Mouse (Mus musculus): ENCODE measurements around the gene Gpr137b. TPM values are rescaled to one million over a fixed set of nuclear protein-coding genes. Genes with fewer than 3 reads are reported as not detected.
A peak's percentile ranks its signal among the peaks of the same experiment; 100 is the strongest.
"Not testable (repeated sequence)": the region's sequence is repeated elsewhere in the genome, so short reads cannot be mapped to it uniquely, and the experiment has no call there.

Gene Gpr137b
- total RNA-seq, 2 experiments from 2014 or later = 24.5 to 25.7 TPM

DNA sequence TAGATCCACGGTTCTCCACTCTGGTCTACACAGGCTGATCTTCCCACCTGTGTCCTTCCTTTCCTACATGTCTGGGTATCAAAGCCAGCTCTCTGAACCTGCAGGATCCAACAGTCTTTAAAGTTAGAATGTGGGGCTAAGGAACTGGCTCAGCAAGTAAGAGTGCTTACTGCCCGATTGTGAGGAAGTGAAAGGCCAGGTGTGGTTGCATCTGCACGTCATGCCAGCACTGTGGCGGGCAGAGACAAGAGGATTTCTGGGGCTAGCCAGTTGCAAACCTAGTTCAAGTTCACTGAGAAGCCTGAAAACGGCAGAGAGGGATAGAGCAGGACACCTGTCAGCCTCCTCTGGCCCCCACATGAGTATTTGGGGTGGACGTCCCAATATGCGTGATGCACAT lies 22.4 kb downstream of the Gpr137b start:
- not testable (repeated sequence) for DNase-seq (ENCODE audit: low spot score in 2 of 2)

DNA sequence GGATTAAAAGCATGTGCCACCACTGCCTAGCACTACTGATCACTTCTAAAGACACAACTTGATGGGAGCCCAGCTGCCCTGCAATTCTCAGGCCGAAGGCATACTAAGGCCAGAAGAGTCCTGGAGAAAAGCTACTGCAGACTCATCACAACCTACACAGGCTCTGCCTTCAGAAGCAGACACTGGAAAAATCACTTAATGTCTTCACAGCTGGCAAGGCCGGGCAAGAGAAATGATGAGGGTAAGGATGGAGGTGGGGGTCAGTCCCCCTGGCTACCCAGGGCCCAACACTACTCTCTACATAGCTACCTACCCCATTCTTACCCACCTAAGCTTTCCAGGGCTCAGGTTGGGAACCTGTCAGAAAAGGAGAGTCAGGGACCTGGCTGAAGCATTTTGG lies 27.4 kb downstream of the Gpr137b start:
- not testable (repeated sequence) for DNase-seq (ENCODE audit: low spot score in 2 of 2)

DNA sequence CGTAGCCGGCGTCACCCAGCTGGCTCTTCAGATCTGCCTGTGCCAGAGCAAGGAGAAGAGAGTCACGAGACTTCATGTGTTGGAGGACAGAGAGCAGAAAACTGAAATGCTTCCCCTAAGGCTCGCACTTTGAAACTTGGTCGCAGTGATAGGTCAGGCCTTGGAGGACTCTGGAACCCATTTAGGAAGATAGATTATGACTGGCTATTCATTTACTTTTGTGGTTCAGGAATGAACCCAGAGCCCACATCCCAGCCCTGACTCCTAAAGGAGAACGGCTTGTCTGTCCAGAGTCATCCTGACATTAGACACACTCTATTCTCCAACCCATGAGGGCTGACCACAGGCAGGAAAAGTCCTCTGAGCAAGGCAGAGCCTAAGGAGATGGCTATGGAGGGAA lies 30.3 kb downstream of the Gpr137b start:
- not testable (repeated sequence) for DNase-seq (ENCODE audit: low spot score in 2 of 2)

DNA sequence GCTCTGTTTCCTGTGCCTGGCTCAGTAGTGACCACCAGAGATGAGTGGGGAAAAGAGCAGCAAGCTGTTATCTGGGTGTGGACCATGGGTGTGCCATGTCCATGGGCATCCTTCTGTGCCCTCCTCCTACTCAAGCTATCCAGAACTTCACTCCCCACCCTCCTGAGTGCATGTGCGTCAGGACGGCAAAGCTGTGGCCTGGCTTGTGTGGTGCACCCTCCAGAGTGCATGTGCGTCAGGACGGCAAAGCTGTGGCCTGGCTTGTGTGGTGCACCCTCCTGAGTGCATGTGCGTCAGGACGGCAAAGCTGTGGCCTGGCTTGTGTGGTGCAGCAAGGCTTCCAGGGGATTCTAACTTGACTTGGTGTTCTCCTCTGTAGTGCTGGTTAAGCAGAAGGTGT lies 31.6 kb downstream of the Gpr137b start:
- DNase-seq (ENCODE audit: low spot score in 2 of 2) = not testable (repeated sequence)

DNA sequence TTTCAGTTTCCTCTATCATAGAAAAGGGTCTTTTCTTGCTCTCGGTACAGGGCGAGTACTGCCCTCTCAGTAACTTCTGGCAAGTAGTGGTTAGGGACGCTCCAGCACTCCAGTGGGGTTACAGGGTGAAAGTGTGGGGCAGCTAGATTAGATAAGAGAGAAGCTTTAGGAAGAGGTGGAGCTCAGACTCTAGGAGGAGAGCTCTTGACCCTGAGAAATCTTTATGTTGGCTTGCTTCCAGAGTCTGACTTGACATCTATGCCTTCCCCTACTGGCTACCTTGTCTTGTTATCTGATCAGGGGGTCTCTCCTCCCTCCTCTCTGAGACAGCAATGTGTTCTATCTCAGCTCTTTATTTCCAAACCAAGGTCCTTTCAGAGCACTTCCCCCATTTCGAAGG lies 33.8 kb downstream of the Gpr137b start:
- DNase-seq (ENCODE audit: low spot score in 2 of 2) = not testable (repeated sequence)

DNA sequence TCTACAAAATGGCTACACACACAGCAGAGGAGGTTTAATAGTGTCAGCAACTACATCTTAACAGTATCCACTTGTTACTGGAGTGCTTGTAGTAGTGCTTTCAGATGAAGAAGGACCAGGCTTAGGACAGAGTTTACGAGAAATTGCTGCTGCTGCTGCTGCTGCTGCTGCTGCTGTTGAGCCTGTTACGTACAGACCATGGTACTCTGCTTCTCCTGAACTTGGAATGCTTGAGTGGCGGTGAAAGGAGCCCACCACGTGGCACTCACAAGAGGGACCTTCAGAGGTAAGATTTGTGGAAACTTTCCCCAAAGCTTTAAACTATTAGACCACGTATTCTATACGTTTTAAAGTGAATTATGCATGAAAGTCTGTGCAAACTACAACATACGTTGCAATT lies 35.2 kb downstream of the Gpr137b start:
- DNase-seq (ENCODE audit: low spot score in 2 of 2) = not testable (repeated sequence)

DNA sequence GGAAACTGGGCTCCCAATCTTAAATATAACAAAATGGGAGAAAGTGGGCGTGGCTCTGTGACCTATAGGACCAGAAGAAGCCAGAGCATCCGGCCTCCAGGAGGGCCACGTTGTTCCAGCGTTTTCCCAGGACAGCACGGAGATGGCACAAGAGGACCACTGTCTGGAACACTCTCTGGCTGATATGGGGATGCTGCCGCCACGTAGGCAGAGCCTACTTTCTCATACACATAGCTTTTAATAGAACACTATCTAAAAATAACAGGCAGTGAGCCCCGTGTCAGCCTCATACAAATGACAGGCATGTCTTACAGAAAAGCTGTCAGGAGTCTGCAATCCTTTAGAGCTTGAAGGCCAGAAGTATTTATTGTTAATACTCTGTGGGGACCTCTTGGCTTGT lies 35.7 kb downstream of the Gpr137b start:
- not testable (repeated sequence) for DNase-seq (ENCODE audit: low spot score in 2 of 2)

DNA sequence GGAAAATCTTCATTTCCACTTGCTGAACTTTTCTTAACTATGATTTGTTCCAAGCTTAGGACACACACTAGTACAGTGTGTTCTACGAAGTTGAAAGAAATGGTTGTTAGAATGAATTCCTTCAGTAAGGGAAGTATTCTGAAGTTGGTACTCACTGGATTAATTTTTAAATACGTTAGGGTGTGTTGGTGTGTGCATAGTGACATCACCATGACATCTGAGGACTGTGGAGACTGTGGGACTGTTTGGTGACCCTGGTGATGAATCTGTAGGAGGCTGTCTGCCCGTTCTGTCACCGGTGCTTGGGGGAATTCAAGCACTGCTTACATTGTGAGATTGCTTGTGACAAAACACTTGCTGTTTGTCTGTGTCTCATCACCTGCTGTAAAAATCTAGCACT lies 41.7 kb downstream of the Gpr137b start:
- DNase-seq (ENCODE audit: low spot score in 2 of 2) = not testable (repeated sequence)

DNA sequence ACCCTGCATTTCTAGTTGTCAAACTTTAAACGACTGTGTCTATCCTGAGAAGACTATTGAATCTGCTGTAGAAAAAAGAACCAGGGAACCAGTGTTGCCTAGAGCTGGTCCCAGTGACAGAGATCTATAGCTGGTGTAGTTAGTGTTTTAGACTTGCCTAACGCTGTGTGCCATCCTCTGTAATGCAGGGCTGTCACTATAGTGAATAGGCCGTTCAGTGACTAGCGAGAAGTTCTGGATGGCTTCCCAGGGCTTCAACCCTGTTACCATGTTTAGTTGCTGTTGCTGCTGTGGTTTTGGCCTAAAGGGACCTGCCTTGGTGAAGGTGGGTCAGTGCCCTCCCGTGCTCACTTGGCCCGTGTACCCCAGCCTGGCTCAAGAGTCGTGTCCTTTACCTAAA lies 43.1 kb downstream of the Gpr137b start:
- DNase-seq (ENCODE audit: low spot score in 2 of 2) = not testable (repeated sequence)

DNA sequence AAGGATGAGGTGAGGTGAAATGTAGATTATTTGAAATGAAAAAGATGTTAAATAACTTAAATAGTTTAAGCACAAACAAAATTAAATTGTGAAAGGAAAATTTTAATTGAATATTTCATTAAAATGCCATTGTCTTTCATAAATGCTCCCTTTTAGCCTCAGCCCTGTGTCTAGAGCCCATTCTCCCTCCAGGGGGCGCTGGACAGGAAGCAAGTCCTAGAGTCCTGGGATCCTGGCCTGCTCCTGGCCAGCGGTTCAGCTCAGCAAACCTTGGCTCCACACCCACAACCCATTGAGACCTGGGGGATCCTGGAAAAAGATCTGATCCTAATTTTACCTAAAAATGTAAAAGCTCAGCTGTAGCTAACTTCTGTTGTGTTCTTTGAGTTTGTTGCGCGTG lies 44.5 kb downstream of the Gpr137b start:
- DNase-seq (ENCODE audit: low spot score in 2 of 2) = peak in 1 of 2 experiments; percentile 32

DNA sequence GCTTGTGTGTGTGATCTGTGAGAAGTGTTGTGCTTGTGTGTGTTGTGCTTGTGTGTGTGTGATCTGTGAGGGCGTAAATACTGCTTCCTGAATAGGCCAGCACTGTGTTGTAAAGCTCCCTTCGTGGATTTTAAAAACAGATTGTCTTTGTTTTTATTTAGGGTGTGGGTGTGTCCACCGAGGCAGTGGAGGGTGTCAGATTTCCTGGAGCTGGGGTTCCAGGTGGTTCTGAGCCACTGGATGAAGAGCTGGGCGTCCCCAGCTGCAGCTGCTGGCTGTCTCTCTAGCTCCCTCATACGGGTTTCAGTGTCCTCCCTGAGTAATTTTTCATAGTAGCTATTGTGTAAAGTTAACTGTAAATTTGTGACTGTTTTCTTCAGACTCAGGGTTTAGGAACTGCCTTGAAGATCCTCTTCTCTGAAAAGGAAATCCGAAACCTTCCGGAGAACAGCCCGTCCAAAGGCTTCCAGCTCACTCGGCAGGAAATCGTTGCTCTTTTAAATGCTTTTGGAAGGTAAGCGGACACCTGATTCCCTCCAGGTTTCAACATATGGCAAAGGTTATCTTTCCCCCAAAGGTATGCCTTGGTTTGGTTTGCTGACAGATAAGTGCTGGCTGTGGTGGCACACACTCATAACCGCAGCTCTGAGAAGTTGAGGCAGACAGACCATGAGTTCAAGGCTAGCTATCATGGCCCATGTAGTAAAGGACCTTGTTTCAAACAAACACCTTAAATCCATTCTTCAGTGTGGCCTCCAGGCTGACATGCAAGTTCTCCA lies 46.0 kb downstream of the Gpr137b start:
- not testable (repeated sequence) for DNase-seq (ENCODE audit: low spot score in 2 of 2)

DNA sequence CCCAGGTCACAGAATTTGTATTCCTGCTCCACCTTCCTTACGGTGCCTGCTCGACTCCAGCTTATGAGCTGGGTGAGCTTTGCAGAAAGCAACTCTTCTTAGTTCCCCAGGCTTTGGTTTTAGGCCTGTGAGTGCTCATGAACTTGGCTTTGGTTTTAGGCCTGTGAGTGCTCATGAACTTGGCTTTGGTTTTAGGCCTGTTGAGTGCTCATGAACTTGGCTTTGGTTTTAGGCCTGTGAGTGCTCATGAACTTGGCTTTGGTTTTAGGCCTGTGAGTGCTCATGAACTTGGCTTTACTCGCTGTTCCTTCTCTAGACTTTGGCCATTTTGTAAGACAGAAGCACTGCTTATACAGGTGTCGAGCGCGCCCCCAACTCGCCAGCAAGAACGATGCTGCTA lies 56.5 kb downstream of the Gpr137b start:
- DNase-seq (ENCODE audit: low spot score in 2 of 2) = not testable (repeated sequence)

DNA sequence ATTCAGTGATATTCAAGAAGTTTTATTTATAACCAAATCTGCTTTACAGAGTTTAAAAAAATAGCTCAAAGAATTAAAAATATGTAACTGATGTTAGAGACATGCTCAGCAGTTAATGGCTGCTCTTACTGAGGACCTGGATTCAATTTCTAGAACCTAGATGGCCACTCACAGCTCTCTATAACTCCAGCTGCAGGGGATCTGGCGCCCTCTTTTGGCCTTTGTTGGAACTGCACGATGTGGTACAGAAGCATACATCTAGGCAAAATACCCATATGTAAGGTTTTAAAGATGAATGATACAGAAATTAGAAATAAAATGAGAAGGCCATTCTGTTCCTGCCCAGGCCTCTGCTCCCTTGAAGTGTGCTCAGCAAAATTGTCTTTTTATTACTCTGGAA lies 64.9 kb downstream of the Gpr137b start:
- peak in 1 of 2 experiments; percentile 39 for DNase-seq (ENCODE audit: low spot score in 2 of 2)

Other genes with a start within 250 kb of the Gpr137b start
- gene Prl2c5, start 211.3 kb downstream of the Gpr137b start, total RNA-seq (2021) = not detected
- gene Nid1, start 43.5 kb upstream of the Gpr137b start, total RNA-seq (2021) = 1 to 10 TPM; 2.7 to 2.9 TPM
- 10 to 100 TPM; 75.2 to 86.9 TPM for gene Lyst, start 196.4 kb upstream of the Gpr137b start, total RNA-seq (2021)

All from layer of hippocampus, adult 18-20 months (tissue).